Mouse (Mus musculus): ENCODE results near the gene Peak1. TPM values are rescaled to one million over a fixed set of nuclear protein-coding genes. Genes with fewer than 3 reads are reported as not detected.

Peak1 gene
- 27.6 to 83.7 TPM (median 27.7 TPM) in 3 replicates for total RNA-seq (2017)

- peak; percentile 93 for ATAC-seq (replicated peaks; ENCODE audit: insufficient number of reproducible peaks, low FRiP score, low TSS enrichment, poor library complexity, severe bottlenecking)
Measured at GRCm38 (mm10) chr9:56417948-56418737, at the start of gene Peak1, which contains the start of gene Hmg20a. TSS of gene Peak1 (minus strand) at chr9:56418067. TSS of gene Hmg20a (plus strand) at chr9:56418609.

DNA sequence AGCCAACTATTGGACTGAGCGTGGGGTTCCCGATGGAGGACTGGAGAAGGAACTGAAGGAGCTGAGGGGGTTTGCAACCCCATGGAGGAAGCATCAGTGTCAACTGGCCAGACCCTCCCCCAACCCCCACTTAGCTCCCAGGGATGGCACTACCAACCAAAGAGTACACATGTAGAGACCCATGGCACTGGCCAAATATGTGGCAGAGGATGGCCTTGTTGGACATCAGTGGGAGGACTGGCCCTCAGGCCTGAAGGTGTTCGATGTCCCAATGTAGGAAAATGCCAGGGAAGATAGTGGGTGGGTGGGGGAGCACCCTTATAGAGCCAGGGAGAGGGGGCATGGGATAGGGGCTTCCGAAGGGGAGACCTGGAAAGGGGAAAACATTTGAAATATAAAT, 48.4 kb upstream of the Peak1 start:
- no peak for ATAC-seq (replicated peaks; ENCODE audit: insufficient number of reproducible peaks, low FRiP score, low TSS enrichment, poor library complexity, severe bottlenecking)

DNA sequence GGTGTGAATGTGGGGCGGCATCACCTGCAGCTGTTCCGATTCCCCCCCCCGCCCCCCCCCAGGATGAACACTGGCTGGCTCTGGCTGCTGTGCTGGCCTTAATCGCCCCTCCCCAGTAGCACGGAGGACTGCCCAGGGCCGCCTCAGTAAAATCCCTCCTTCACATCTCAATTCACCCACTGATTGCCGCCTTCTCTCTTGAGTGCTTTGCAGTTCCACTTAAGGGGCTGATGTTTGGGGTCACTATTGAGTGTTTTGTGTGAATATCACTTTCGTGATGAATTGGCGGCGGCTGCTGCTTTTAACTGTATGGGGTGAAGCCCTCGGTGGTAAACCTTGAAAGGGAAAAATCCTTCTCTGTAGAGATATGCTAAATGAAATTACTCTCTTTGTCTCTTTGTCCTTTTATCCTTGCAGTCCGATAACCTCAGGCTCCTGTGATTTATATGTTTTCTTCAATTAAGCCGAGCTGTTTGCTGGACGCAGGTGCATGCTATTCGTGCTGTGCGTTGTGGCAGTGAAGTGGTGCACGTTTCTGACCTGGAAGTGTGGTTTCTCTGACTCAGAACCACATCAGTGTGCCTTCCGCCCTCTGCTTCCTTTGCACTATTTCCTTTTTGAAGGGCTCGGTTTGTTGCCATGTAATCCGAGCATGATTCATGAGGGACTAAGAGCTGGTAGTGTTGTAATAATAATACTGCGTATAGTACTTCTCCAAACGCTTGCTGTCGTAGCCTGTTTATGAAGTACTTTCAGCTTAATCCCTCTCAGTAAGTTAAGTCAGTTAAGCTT, 47.2 kb upstream of the Peak1 start:
- ATAC-seq (replicated peaks; ENCODE audit: insufficient number of reproducible peaks, low FRiP score, low TSS enrichment, poor library complexity, severe bottlenecking): peak; percentile 98

- ATAC-seq (replicated peaks; ENCODE audit: insufficient number of reproducible peaks, low FRiP score, low TSS enrichment, poor library complexity, severe bottlenecking): no peak
Measured at GRCm38 (mm10) chr9:56463686-56464515, 46.0 kb upstream of the Peak1 start.

GRCm38 (mm10) chr9:56463046-56463445, 45.2 kb upstream of the Peak1 start:
- ATAC-seq (replicated peaks; ENCODE audit: insufficient number of reproducible peaks, low FRiP score, low TSS enrichment, poor library complexity, severe bottlenecking): no peak

DNA sequence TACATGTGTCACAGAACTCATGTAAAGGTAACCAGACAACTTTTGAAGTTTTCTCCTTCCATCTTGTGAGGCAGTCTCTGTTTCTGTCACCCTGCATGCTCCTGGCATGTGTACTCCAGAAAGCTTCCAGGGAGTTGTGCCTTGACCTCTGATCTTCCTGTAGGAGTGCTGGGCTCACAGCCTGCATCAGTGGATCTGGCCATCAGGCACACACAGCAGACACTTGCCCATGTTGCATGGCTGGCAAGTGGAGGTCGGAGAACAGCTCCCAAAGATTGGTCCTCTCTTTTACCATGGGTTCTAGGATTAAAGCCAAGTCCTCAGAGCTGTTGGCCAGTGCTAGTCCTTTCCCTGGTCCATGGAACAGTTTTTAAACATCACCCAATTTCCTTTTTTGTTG, 44.7 kb upstream of the Peak1 start:
- no peak for ATAC-seq (replicated peaks; ENCODE audit: insufficient number of reproducible peaks, low FRiP score, low TSS enrichment, poor library complexity, severe bottlenecking)

GRCm38 (mm10) chr9:56460987-56461386, 43.1 kb upstream of the Peak1 start:
- no peak for ATAC-seq (replicated peaks; ENCODE audit: insufficient number of reproducible peaks, low FRiP score, low TSS enrichment, poor library complexity, severe bottlenecking)

DNA sequence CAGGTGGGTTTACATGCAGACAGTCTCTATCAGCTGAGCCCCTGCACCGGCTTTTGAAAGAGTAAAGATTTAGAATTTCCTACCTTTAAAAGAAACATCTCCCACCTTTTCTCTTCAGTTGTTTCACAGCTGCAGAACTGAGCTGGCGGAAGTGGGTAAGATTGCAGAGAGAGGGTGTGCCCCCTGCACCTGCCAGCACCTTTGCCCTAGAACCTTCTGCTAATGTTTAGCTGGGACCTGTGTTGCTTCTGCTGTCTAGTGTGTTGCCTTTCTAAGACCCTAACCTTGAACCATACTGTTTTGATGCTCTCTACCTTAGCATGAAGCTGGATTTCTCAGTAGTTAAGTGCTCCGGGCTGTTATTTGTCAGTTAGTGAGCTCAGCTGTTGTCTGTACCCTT, 38.6 kb upstream of the Peak1 start:
- ATAC-seq (replicated peaks; ENCODE audit: insufficient number of reproducible peaks, low FRiP score, low TSS enrichment, poor library complexity, severe bottlenecking): no peak

GRCm38 (mm10) chr9:56453038-56453815, 35.4 kb upstream of the Peak1 start:
- no peak for ATAC-seq (replicated peaks; ENCODE audit: insufficient number of reproducible peaks, low FRiP score, low TSS enrichment, poor library complexity, severe bottlenecking)

- no peak for ATAC-seq (replicated peaks; ENCODE audit: insufficient number of reproducible peaks, low FRiP score, low TSS enrichment, poor library complexity, severe bottlenecking)
Measured at GRCm38 (mm10) chr9:56451570-56451969, 33.7 kb upstream of the Peak1 start.

GRCm38 (mm10) chr9:56439699-56440098, 21.8 kb upstream of the Peak1 start:
- ATAC-seq (replicated peaks; ENCODE audit: insufficient number of reproducible peaks, low FRiP score, low TSS enrichment, poor library complexity, severe bottlenecking): no peak

DNA sequence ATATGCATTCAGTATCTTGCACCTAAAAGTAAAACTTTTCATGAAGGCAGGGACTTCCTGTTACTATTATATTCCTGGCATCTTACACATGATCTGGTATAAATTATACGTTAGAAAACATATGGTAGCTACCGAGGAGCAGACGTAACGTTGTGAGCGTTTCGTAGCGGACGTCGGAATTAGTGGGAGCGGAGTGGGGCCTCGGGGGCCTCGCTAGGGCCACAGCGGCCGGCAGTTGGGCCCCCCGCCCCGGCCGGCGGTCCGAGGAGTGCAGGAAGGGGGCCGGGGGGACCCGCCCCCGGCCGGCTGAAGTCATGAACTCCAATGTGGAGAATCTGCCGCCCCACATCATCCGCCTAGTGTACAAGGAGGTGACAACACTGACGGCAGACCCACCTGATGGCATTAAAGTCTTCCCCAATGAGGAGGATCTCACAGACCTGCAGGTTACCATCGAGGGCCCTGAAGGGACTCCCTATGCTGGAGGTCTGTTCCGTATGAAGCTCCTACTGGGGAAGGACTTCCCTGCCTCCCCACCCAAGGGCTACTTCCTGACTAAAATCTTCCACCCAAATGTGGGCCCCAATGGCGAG, 19.5 kb upstream of the Peak1 start:
- 0 out of 2 replicates have a peak, but pooled peaks have one; percentile 56 for ATAC-seq (replicated peaks; ENCODE audit: insufficient number of reproducible peaks, low FRiP score, low TSS enrichment, poor library complexity, severe bottlenecking)

DNA sequence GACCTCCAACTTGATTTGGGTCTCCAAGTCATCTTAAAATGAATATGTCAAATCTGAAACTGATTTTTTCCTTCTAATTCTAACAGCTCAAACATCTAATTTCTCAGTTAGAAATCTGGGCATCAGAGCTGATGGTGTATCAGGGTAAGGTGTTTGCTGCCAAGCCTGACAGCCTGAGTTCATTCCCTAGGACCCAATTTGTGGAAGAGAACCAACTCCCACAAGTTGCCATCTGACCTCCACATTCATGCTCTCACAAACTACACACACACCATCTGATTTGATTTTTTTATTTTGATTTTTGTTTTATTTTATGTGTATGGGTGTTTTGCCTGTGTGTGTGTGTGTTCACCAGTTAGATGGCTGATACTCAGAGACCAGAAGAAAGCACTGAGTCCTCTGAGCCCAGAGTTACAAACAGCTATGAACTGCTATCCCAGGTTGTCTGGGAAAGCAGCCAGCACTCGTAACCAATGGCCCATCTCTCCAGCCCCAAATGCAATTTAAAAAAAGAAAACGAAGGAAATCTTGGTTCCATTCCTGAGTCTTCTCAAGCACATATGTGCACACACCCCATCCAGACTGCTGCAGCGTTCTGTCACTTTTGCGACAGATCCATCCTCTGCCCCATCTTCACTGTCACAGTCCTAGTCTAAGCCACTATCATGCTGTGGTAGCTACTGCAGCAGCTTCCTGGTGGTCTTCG, 18.1 kb upstream of the Peak1 start:
- ATAC-seq (replicated peaks; ENCODE audit: insufficient number of reproducible peaks, low FRiP score, low TSS enrichment, poor library complexity, severe bottlenecking): no peak

GRCm38 (mm10) chr9:56424861-56425260, 7.0 kb upstream of the Peak1 start:
- 0 out of 2 replicates have a peak, but pooled peaks have one; percentile 13 for ATAC-seq (replicated peaks; ENCODE audit: insufficient number of reproducible peaks, low FRiP score, low TSS enrichment, poor library complexity, severe bottlenecking)

- no peak for ATAC-seq (replicated peaks; ENCODE audit: insufficient number of reproducible peaks, low FRiP score, low TSS enrichment, poor library complexity, severe bottlenecking)
Measured at GRCm38 (mm10) chr9:56421991-56422390, 4.1 kb upstream of the Peak1 start.

- ATAC-seq (replicated peaks; ENCODE audit: insufficient number of reproducible peaks, low FRiP score, low TSS enrichment, poor library complexity, severe bottlenecking): no peak
Measured at GRCm38 (mm10) chr9:56420892-56421601, 3.2 kb upstream of the Peak1 start.

- no peak for ATAC-seq (replicated peaks; ENCODE audit: insufficient number of reproducible peaks, low FRiP score, low TSS enrichment, poor library complexity, severe bottlenecking)
Measured at GRCm38 (mm10) chr9:56420236-56420635, 2.4 kb upstream of the Peak1 start.
